Mouse (Mus musculus) intestine, postnatal 0 days (tissue): ENCODE data around the gene Kcnma1. TPM values are rescaled to one million over a fixed set of nuclear protein-coding genes. Genes with fewer than 3 reads are reported as not detected.

ENCODE experiments used
- ATAC-seq: fragments of 200-750 bp; cut with Nextera tagmentation; 2 replicates; pipeline ENCODE4 v1.8.0; 2017; ENCODE audit warnings: mild to moderate bottlenecking, moderate TSS enrichment, moderate library complexity
- H3K27ac ChIP-seq: fragments of 300-500 bp; sonication (generic); 2 replicates; pipeline ENCODE4 v1.5.1; 2014; ENCODE audit warnings: mild to moderate bottlenecking, low read depth, low read length, moderate library complexity
- H3K27me3 ChIP-seq: fragments of 300-500 bp; sonication (generic); replicated peaks from 2 replicates; pipeline ENCODE4 v1.6.1; 2014; ENCODE audit warnings: low read length, mixed read lengths; ENCODE audit not compliant: control insufficient read depth, insufficient read depth
- H3K36me3 ChIP-seq: fragments of 300-500 bp; sonication (generic); 2 replicates; pipeline ENCODE4 v1.6.1; 2014; ENCODE audit warnings: mild to moderate bottlenecking, moderate library complexity; ENCODE audit not compliant: control insufficient read depth, insufficient read depth
- H3K4me1 ChIP-seq: fragments of 300-500 bp; sonication (generic); replicated peaks from 2 replicates; pipeline ENCODE4 v1.6.1; 2014; ENCODE audit warnings: antibody characterized with exemption, low read length, mixed read lengths; ENCODE audit not compliant: control insufficient read depth, insufficient read depth
- H3K4me2 ChIP-seq: fragments of 300-500 bp; sonication (generic); replicated peaks from 2 replicates; pipeline ENCODE4 v1.6.1; 2014; ENCODE audit warnings: low read depth, mild to moderate bottlenecking, moderate library complexity
- H3K4me3 ChIP-seq: fragments of 300-500 bp; sonication (generic); 2 replicates; pipeline ENCODE4 v1.5.1; 2014; ENCODE audit warnings: low read depth, low read length
- H3K9ac ChIP-seq: fragments of 300-500 bp; sonication (generic); 2 replicates; pipeline ENCODE4 v1.6.1; 2014; ENCODE audit warnings: mild to moderate bottlenecking, low read depth, low read length
- H3K9me3 ChIP-seq: fragments of 300-500 bp; sonication (generic); 2 replicates; pipeline ENCODE4 v1.6.1; 2016; ENCODE audit warnings: mixed run types; ENCODE audit not compliant: control insufficient read depth
- CTCF ChIP-seq: sonication (generic); IDR thresholded peaks from 2 replicates; pipeline ENCODE4 v1.5.1; 2016; ENCODE audit warnings: low read depth, mild to moderate bottlenecking, control low read depth, antibody characterized with exemption, moderate library complexity
- WGBS: fragments of 180-500 bp; shearing (Covaris S2); extraction: QIAGEN DNeasy Blood & Tissue Kit; methylation state at CpG from one replicate; pipeline ENCODE4 v1.1.7; 2014; 5-methylcytosine and 5-hydroxymethylcytosine counted together
- polyA plus RNA-seq: library from polyadenylated mRNA; unstranded; fragments of >200 nt; fragmentation: Nextera tagmentation; extraction: Ambion mirVana; gene quantifications from 2 replicates; pipeline ENCODE4 v1.2.1, GENCODE M21; 2015

Kcnma1 gene
- polyA plus RNA-seq, 1 experiment from 2014 or later = 6.7 TPM

- no peak overlapping the region for H3K9ac ChIP-seq
- ATAC-seq = no peak
- H3K27me3 ChIP-seq = no peaks in the 10 kb centered on the region
- no peak overlapping the region for H3K27ac ChIP-seq
- H3K4me1 ChIP-seq = peaks cover 3% of the 10 kb centered on the region; the same call in 1 of the 2 replicates
- WGBS = 78% methylated on average over 5 of the region's 5 CpGs
- TF ChIP-seq CTCF = no peak
- H3K36me3 ChIP-seq = no peaks in the 10 kb centered on the region
- H3K4me3 ChIP-seq = no peak overlapping the region
- no peaks in the 10 kb centered on the region for H3K9me3 ChIP-seq
- no peak overlapping the region for H3K4me2 ChIP-seq
Observed at GRCm38 (mm10) chr14:23390768-23391167, 623.5 kb downstream of the Kcnma1 start.

GRCm38 (mm10) chr14:23390161-23390560 lies 624.1 kb downstream of the Kcnma1 start:
- H3K9ac ChIP-seq = no peak overlapping the region
- ATAC-seq = no peak
- no peaks in the 10 kb centered on the region for H3K36me3 ChIP-seq
- TF ChIP-seq CTCF = no peak
- H3K4me2 ChIP-seq = no peak overlapping the region
- WGBS = 48% methylated on average over 4 of the region's 4 CpGs
- no peak overlapping the region for H3K27ac ChIP-seq
- H3K9me3 ChIP-seq = no peaks in the 10 kb centered on the region
- peaks cover 3% of the 10 kb centered on the region; the same call in 1 of the 2 replicates for H3K4me1 ChIP-seq
- H3K4me3 ChIP-seq = no peak overlapping the region
- no peaks in the 10 kb centered on the region for H3K27me3 ChIP-seq

GRCm38 (mm10) chr14:23386786-23387185 lies 627.5 kb downstream of the Kcnma1 start:
- H3K9ac ChIP-seq = no peak overlapping the region
- H3K4me2 ChIP-seq = no peak overlapping the region
- no peak for TF ChIP-seq CTCF
- 100% methylated on average over 3 of the region's 3 CpGs for WGBS
- H3K4me3 ChIP-seq = no peak overlapping the region
- H3K27me3 ChIP-seq = no peaks in the 10 kb centered on the region
- H3K9me3 ChIP-seq = no peaks in the 10 kb centered on the region
- peaks cover 3% of the 10 kb centered on the region; the same call in 1 of the 2 replicates for H3K4me1 ChIP-seq
- no peaks in the 10 kb centered on the region for H3K36me3 ChIP-seq
- H3K27ac ChIP-seq = no peak overlapping the region
- ATAC-seq = no peak

GRCm38 (mm10) chr14:23385776-23386608 lies 628.3 kb downstream of the Kcnma1 start:
- ATAC-seq = no peak
- Histone ChIP-seq H3K4me3 (no peak overlapping the region), H3K9me3 (no peaks in the 10 kb centered on the region), H3K9ac (no peak overlapping the region), H3K27ac (no peak overlapping the region), H3K4me1 (peaks cover 3% of the 10 kb centered on the region; the same call in 1 of the 2 replicates), H3K27me3 (no peaks in the 10 kb centered on the region), H3K4me2 (no peak overlapping the region), H3K36me3 (no peaks in the 10 kb centered on the region)
- no peak for TF ChIP-seq CTCF
- WGBS = 56% methylated on average over 11 of the region's 11 CpGs

- H3K4me3 ChIP-seq = no peak overlapping the region
- H3K9me3 ChIP-seq = no peaks in the 10 kb centered on the region
- H3K27me3 ChIP-seq = no peaks in the 10 kb centered on the region
- WGBS = 66% methylated on average over 6 of the region's 6 CpGs
- TF ChIP-seq CTCF = no peak
- no peaks in the 10 kb centered on the region for H3K4me1 ChIP-seq
- ATAC-seq = no peak
- no peak overlapping the region for H3K4me2 ChIP-seq
- no peaks in the 10 kb centered on the region for H3K36me3 ChIP-seq
- H3K27ac ChIP-seq = no peak overlapping the region
- no peak overlapping the region for H3K9ac ChIP-seq
Observed at GRCm38 (mm10) chr14:23378351-23379087, 635.8 kb downstream of the Kcnma1 start.

GRCm38 (mm10) chr14:23372021-23372420 lies 642.3 kb downstream of the Kcnma1 start:
- H3K9me3 ChIP-seq = no peaks in the 10 kb centered on the region
- TF ChIP-seq CTCF = no peak
- H3K4me3 ChIP-seq = no peak overlapping the region

More at GRCm38 (mm10) chr14:23372021-23372420, 642.3 kb downstream of the Kcnma1 start:
- Histone ChIP-seq H3K36me3 (no peaks in the 10 kb centered on the region), H3K4me2 (no peak overlapping the region), H3K9ac (no peak overlapping the region), H3K4me1 (no peaks in the 10 kb centered on the region), H3K27me3 (no peaks in the 10 kb centered on the region), H3K27ac (no peak overlapping the region)
- ATAC-seq = no peak
- WGBS = 83% methylated on average over 3 of the region's 3 CpGs
